Mouse (Mus musculus): ENCODE results near the gene Satb1.

DNA sequence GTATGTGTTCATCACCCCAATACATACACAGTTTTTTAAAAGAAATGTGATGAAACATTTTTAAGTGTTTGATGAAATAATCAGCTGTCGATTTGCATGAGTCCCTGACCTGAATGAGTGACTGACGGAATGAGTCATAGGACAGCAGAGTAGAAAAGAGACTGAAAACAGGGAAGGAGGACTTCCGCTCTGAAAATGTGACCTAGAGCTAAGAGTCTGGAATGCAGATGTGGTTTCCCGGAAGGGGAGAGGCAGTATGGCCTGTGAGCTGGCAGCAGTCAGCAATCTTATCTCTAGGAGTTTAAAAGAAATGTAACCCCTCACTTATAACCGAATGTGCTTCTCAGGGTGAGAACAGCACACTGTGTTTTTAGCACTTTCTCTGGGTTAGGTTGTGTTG is 20.9 kb upstream of the Satb1 start:
- TF ChIP-seq CTCF (IDR thresholded peaks at IDR 0.05; ENCODE audit: borderline replicate concordance, insufficient read depth, low read length) (no peak), POLR2A (IDR thresholded peaks at IDR 0.05; ENCODE audit: low read depth, low read length) (no peak)

All from embryonic fibroblast, embryonic 13.5 days (primary cell).